Mouse (Mus musculus): ENCODE data around the gene 4933400A11Rik. TPM values are rescaled to one million over a fixed set of nuclear protein-coding genes. Genes with fewer than 3 reads are reported as not detected.

The 4933400A11Rik gene
- total RNA-seq, 2 experiments from 2014 or later = not detected

- TF ChIP-seq CTCF (IDR thresholded peaks at IDR 0.05) = no peak
- Histone ChIP-seq H3K4me3 (no peak overlapping the region), H3K27ac (no peak overlapping the region)
- DNase-seq = no peak
- intact Hi-C loops (cut with DNase I) = no loop called here
These were observed 13.4 kb upstream of the 4933400A11Rik start for GRCm38 (mm10) chrX:169792879-169793278.

GRCm38 (mm10) chrX:169789702-169790101 lies 10.3 kb upstream of the 4933400A11Rik start:
- intact Hi-C loops (cut with DNase I) = no loop called here
- Histone ChIP-seq H3K27ac (no peak overlapping the region), H3K4me3 (no peak overlapping the region)
- TF ChIP-seq CTCF (IDR thresholded peaks at IDR 0.05) = no peak
- DNase-seq = no peak

- H3K27ac ChIP-seq = no peak overlapping the region
- H3K4me3 ChIP-seq = no peak overlapping the region
- TF ChIP-seq CTCF (IDR thresholded peaks at IDR 0.05) = no peak
- intact Hi-C loops (cut with DNase I) = no loop called here
- no peak for DNase-seq
These were observed 21.4 kb downstream of the 4933400A11Rik start for GRCm38 (mm10) chrX:169758001-169758400.

- DNase-seq = no peak
- intact Hi-C loops (cut with DNase I) = no loop called here
- Histone ChIP-seq H3K4me3 (no peak overlapping the region), H3K27ac (no peak overlapping the region)
- no peak for TF ChIP-seq CTCF (IDR thresholded peaks at IDR 0.05)
These were observed 44.0 kb downstream of the 4933400A11Rik start for GRCm38 (mm10) chrX:169735387-169735969.

Other genes starting within 250 kb of the 4933400A11Rik start
- gene Mid1, start 94.4 kb downstream of the 4933400A11Rik start, total RNA-seq (2021) = 10 to 100 TPM in 1 of 2 experiments, 1 to 10 TPM in 1; 4.9 to 10.0 TPM
- gene Gm21887, start 230.0 kb upstream of the 4933400A11Rik start, total RNA-seq (2021) = 10 to 100 TPM; 25.3 to 29.1 TPM

Data from gastrocnemius, adult 2 months (tissue).